Mouse (Mus musculus): Measurements from ENCODE around the gene Ypel3. TPM values are rescaled to one million over a fixed set of nuclear protein-coding genes. Genes with fewer than 3 reads are reported as not detected.

The Ypel3 gene
- polyA plus RNA-seq, 2 experiments = 74.2 to 76.0 TPM

- no peak for DNase-seq (ENCODE audit: low read depth in 3 of 3, low spot score in 3 of 3)
- no peak for TF ChIP-seq EP300 (IDR thresholded peaks at IDR 0.05; ENCODE audit: low read depth)
- TF ChIP-seq CTCF (IDR thresholded peaks at IDR 0.05; ENCODE audit: low read depth) = 0 out of 2 replicates have a peak, but pooled peaks have one; percentile 4
- Histone ChIP-seq H3K4me3 (ENCODE audit: insufficient read depth in 1 of 2, low read depth in 2 of 2, low read length in 2 of 2) (no peak overlapping the region), H3K9ac (replicated peaks) (no peak overlapping the region), H3K27ac (no peak overlapping the region), H3K27me3 (ENCODE audit: control insufficient read depth, insufficient read depth, low read length) (no peaks in the 10 kb centered on the region), H3K9me3 (ENCODE audit: control insufficient read depth, low read length) (no peaks in the 10 kb centered on the region), H3K4me2 (ENCODE audit: low read depth) (no peak overlapping the region), H3K4me1 (replicated peaks; ENCODE audit: control insufficient read depth in 2 of 2, insufficient read depth in 2 of 2, low read length in 1 of 2) (peaks cover 6 to 33% of the 10 kb centered on the region in 2 experiments), H3K36me3 (replicated peaks; ENCODE audit: control insufficient read depth, insufficient read depth, low read depth) (peaks cover 2% of the 10 kb centered on the region; the same call in 1 of the 2 replicates)
- WGBS (ENCODE audit: insufficient replicate concordance) = 64% methylated on average over 9 of the region's 9 CpGs
- no peak for ATAC-seq (ENCODE audit: insufficient read depth)
These were observed 11.2 kb upstream of the Ypel3 start for GRCm38 (mm10) chr7:126765540-126765939.

GRCm38 (mm10) chr7:126766201-126766600, 10.6 kb upstream of the Ypel3 start, which contains the start of gene Gdpd3:
Gene Gdpd3 (plus strand): TSS chr7:126766334.
- no peak for DNase-seq (ENCODE audit: low read depth in 3 of 3, low spot score in 3 of 3)
- TF ChIP-seq EP300 (IDR thresholded peaks at IDR 0.05; ENCODE audit: low read depth) = no peak
- no peak for TF ChIP-seq CTCF (IDR thresholded peaks at IDR 0.05; ENCODE audit: low read depth)
- no peak within 1 kb of the TSS for H3K9ac ChIP-seq (replicated peaks)
- H3K4me2 ChIP-seq (ENCODE audit: low read depth) = no peak within 1 kb of the TSS
- 77% methylated on average over 16 of the region's 16 CpGs for WGBS (ENCODE audit: insufficient replicate concordance)
- peaks cover 5 to 27% of the 10 kb centered on the region in 2 experiments; a peak in 3 of 4 replicates for H3K4me1 ChIP-seq (replicated peaks; ENCODE audit: control insufficient read depth in 2 of 2, insufficient read depth in 2 of 2, low read length in 1 of 2)
- no peak for ATAC-seq (ENCODE audit: insufficient read depth)
- H3K27ac ChIP-seq = no peak within 1 kb of the TSS
- no peaks in the 10 kb centered on the region for H3K27me3 ChIP-seq (ENCODE audit: control insufficient read depth, insufficient read depth, low read length)
- H3K36me3 ChIP-seq (replicated peaks; ENCODE audit: control insufficient read depth, insufficient read depth, low read depth) = peaks cover 2% of the 10 kb centered on the region; the same call in 1 of the 2 replicates
- H3K9me3 ChIP-seq (ENCODE audit: control insufficient read depth, low read length) = no peaks in the 10 kb centered on the region
- H3K4me3 ChIP-seq (ENCODE audit: insufficient read depth in 1 of 2, low read depth in 2 of 2, low read length in 2 of 2) = no peak within 1 kb of the TSS

GRCm38 (mm10) chr7:126767001-126767400, 9.8 kb upstream of the Ypel3 start:
- Histone ChIP-seq H3K9me3 (ENCODE audit: control insufficient read depth, low read length) (no peaks in the 10 kb centered on the region), H3K36me3 (replicated peaks; ENCODE audit: control insufficient read depth, insufficient read depth, low read depth) (peaks cover 2% of the 10 kb centered on the region; the same call in 1 of the 2 replicates), H3K27me3 (ENCODE audit: control insufficient read depth, insufficient read depth, low read length) (no peaks in the 10 kb centered on the region), H3K27ac (no peak overlapping the region), H3K4me3 (ENCODE audit: insufficient read depth in 1 of 2, low read depth in 2 of 2, low read length in 2 of 2) (no peak overlapping the region), H3K9ac (replicated peaks) (no peak overlapping the region), H3K4me1 (replicated peaks; ENCODE audit: control insufficient read depth in 2 of 2, insufficient read depth in 2 of 2, low read length in 1 of 2) (peaks cover 0 to 19% of the 10 kb centered on the region in 2 experiments; a peak in 2 of 4 replicates), H3K4me2 (ENCODE audit: low read depth) (no peak overlapping the region)
- no peak for TF ChIP-seq EP300 (IDR thresholded peaks at IDR 0.05; ENCODE audit: low read depth)
- no peak for TF ChIP-seq CTCF (IDR thresholded peaks at IDR 0.05; ENCODE audit: low read depth)
- 81% methylated on average over 8 of the region's 8 CpGs for WGBS (ENCODE audit: insufficient replicate concordance)
- ATAC-seq (ENCODE audit: insufficient read depth) = no peak
- DNase-seq (ENCODE audit: low read depth in 3 of 3, low spot score in 3 of 3) = no peak

- Histone ChIP-seq H3K27ac (no peak overlapping the region), H3K9me3 (ENCODE audit: control insufficient read depth, low read length) (no peaks in the 10 kb centered on the region)
- WGBS (ENCODE audit: insufficient replicate concordance) = 48% methylated on average over 12 of the region's 12 CpGs
These were observed 6.0 kb upstream of the Ypel3 start for GRCm38 (mm10) chr7:126770784-126771183.

GRCm38 (mm10) chr7:126773351-126773750, 3.4 kb upstream of the Ypel3 start:
- no peak overlapping the region for H3K4me2 ChIP-seq (ENCODE audit: low read depth)
- no peak for ATAC-seq (ENCODE audit: insufficient read depth)
- H3K36me3 ChIP-seq (replicated peaks; ENCODE audit: control insufficient read depth, insufficient read depth, low read depth) = peaks cover 6% of the 10 kb centered on the region
- DNase-seq (ENCODE audit: low read depth in 3 of 3, low spot score in 3 of 3) = no peak
- H3K9me3 ChIP-seq (ENCODE audit: control insufficient read depth, low read length) = no peaks in the 10 kb centered on the region
- 70% methylated on average over 2 of the region's 2 CpGs for WGBS (ENCODE audit: insufficient replicate concordance)
- H3K4me3 ChIP-seq (ENCODE audit: insufficient read depth in 1 of 2, low read depth in 2 of 2, low read length in 2 of 2) = no peak overlapping the region
- TF ChIP-seq CTCF (IDR thresholded peaks at IDR 0.05; ENCODE audit: low read depth) (no peak), EP300 (IDR thresholded peaks at IDR 0.05; ENCODE audit: low read depth) (no peak)
- H3K9ac ChIP-seq (replicated peaks) = no peak overlapping the region
- peaks cover 0 to 22% of the 10 kb centered on the region in 2 experiments for H3K4me1 ChIP-seq (replicated peaks; ENCODE audit: control insufficient read depth in 2 of 2, insufficient read depth in 2 of 2, low read length in 1 of 2)
- H3K27me3 ChIP-seq (ENCODE audit: control insufficient read depth, insufficient read depth, low read length) = no peaks in the 10 kb centered on the region
- H3K27ac ChIP-seq = no peak overlapping the region

More at GRCm38 (mm10) chr7:126770784-126771183, 6.0 kb upstream of the Ypel3 start:
- H3K9ac ChIP-seq (replicated peaks) = no peak overlapping the region
- no peak for DNase-seq (ENCODE audit: low read depth in 3 of 3, low spot score in 3 of 3)
- no peak for TF ChIP-seq EP300 (IDR thresholded peaks at IDR 0.05; ENCODE audit: low read depth)
- no peaks in the 10 kb centered on the region for H3K27me3 ChIP-seq (ENCODE audit: control insufficient read depth, insufficient read depth, low read length)
- peaks cover 2% of the 10 kb centered on the region; the same call in 1 of the 2 replicates for H3K36me3 ChIP-seq (replicated peaks; ENCODE audit: control insufficient read depth, insufficient read depth, low read depth)
- no peak for ATAC-seq (ENCODE audit: insufficient read depth)
- H3K4me3 ChIP-seq (ENCODE audit: insufficient read depth in 1 of 2, low read depth in 2 of 2, low read length in 2 of 2) = no peak overlapping the region
- no peak overlapping the region for H3K4me2 ChIP-seq (ENCODE audit: low read depth)
- peaks cover 0 to 13% of the 10 kb centered on the region in 2 experiments; a peak in 3 of 4 replicates for H3K4me1 ChIP-seq (replicated peaks; ENCODE audit: control insufficient read depth in 2 of 2, insufficient read depth in 2 of 2, low read length in 1 of 2)
